Mouse (Mus musculus) lung, adult 2 months (tissue): Measurements from ENCODE around the gene Lpin1.

Experiments used
- CTCF ChIP-seq: fragments of 200-500 bp; IDR thresholded peaks from 2 replicates; pipeline ENCODE4 v1.5.1; 2011; ENCODE audit warnings: mild to moderate bottlenecking, low read length, control low read depth; ENCODE audit not compliant: insufficient read depth
- POLR2A ChIP-seq: fragments of 200-500 bp; IDR thresholded peaks from 2 replicates; pipeline ENCODE4 v1.6.1; 2011; ENCODE audit warnings: low read depth, mild to moderate bottlenecking, control low read depth, low read length, borderline replicate concordance; ENCODE audit errors: extremely low read depth

DNA sequence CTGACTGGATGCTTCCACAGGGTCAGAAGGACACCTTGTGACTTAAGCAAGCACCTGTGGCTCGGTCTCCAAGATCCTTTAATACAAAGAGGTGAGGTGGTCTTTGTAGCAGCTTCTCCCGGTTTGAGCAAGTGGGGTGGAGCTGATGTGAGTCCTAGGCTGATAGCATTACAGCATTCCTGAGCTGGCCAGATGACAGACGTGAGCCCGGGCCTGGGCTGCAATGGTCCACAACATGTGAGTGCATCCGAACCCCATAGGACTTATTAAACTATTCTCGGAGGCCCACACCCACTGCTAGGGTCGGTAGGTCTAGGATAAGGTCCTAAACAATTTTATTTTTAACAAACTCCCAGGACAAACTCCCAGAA lies 77.9 kb downstream of the Lpin1 start:
- TF ChIP-seq CTCF (no peak), POLR2A (no peak)
